Mouse (Mus musculus) stomach, embryonic 16.5 days (tissue): ENCODE results near the gene Ccdc97. TPM values are rescaled to one million over a fixed set of nuclear protein-coding genes. Genes with fewer than 3 reads are reported as not detected.
A peak's percentile ranks its signal among the peaks of the same experiment; 100 is the strongest.

ENCODE experiments used
- ATAC-seq: fragments of 200-750 bp; cut with Nextera tagmentation; 2 replicates; pipeline ENCODE4 v1.8.0; 2017; ENCODE audit warnings: moderate number of reproducible peaks, moderate TSS enrichment; ENCODE audit not compliant: insufficient read depth, low FRiP score
- H3K27ac ChIP-seq: fragments of 300-500 bp; sonication (generic); 2 replicates; pipeline ENCODE4 v1.5.1; 2014; ENCODE audit warnings: low read length
- H3K27me3 ChIP-seq: fragments of 300-500 bp; sonication (generic); 2 replicates; pipeline ENCODE4 v1.6.1; 2014; ENCODE audit warnings: low read length, control low read depth, mixed read lengths; ENCODE audit not compliant: control insufficient read depth, insufficient read depth
- H3K36me3 ChIP-seq: fragments of 300-500 bp; sonication (generic); 2 replicates; pipeline ENCODE4 v1.6.1; 2014; ENCODE audit warnings: low read length; ENCODE audit not compliant: control insufficient read depth, insufficient read depth
- H3K4me1 ChIP-seq: fragments of 300-500 bp; sonication (generic); 2 replicates; pipeline ENCODE4 v1.6.1; 2014; ENCODE audit warnings: low read length, control low read depth, mixed read lengths; ENCODE audit not compliant: control insufficient read depth, insufficient read depth
- H3K4me2 ChIP-seq: fragments of 300-500 bp; sonication (generic); 2 replicates; pipeline ENCODE4 v1.6.1; 2014; ENCODE audit warnings: low read depth, low read length, mixed read lengths
- H3K4me3 ChIP-seq: fragments of 300-500 bp; sonication (generic); replicated peaks from 2 replicates; pipeline ENCODE4 v1.5.1; 2014; ENCODE audit warnings: mild to moderate bottlenecking, low read length
- H3K9ac ChIP-seq: fragments of 300-500 bp; sonication (generic); 2 replicates; pipeline ENCODE4 v1.6.1; 2014; ENCODE audit warnings: low read length
- H3K9me3 ChIP-seq: fragments of 300-500 bp; sonication (generic); replicated peaks from 2 replicates; pipeline ENCODE4 v1.6.1; 2016; ENCODE audit warnings: low read length, control low read depth; ENCODE audit not compliant: control insufficient read depth
- WGBS: fragments of 180-500 bp; shearing (Covaris S2); extraction: QIAGEN DNeasy Blood & Tissue Kit; methylation state at CpG from one replicate; pipeline ENCODE4 v1.1.7; 2014; 5-methylcytosine and 5-hydroxymethylcytosine counted together
- polyA plus RNA-seq: library from polyadenylated mRNA; unstranded; fragments of >200 nt; fragmentation: Nextera tagmentation; extraction: Ambion mirVana; gene quantifications from 2 replicates; pipeline ENCODE4 v1.2.1, GENCODE M21; 2015

Gene Ccdc97
- 19.6 and 22.5 TPM in 2 replicates for polyA plus RNA-seq

DNA sequence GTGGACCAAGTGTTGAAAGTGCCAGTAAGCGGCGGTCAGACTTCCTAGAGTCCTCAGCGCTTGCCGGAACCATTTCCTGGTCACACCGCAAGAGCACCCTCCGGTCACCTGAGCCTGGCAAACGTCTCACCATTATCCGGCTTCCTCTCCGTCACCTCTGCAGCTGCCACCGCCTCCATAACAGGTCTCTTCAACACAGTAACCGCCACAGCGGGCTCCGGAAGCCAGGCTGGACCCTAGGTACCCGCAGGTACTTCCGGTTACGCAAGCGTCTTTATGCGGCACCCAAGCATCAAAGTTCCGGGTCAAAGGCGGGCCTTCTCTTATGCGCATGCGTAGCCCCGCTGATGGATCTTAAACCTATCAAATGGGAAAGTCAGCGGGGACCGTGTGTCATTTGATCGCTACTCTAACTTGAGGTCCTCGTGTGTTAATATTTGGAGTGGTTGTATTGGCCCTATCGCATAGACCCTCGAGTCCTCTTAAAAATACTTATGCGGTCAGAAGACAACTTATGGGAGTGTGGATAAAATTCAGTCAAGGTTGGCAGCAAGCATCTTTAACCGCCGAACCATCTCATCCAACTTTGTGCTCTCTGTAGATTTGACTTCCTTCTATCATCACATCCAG lies at the start of gene Ccdc97:
Gene Ccdc97 (minus strand): TSS at position 301 of the 630 bp plus-strand sequence.
- peak within 1 kb of the TSS; percentile 86 for H3K4me3 ChIP-seq
- H3K9me3 ChIP-seq, result no peaks in the 10 kb centered on the region
- peak; percentile 88 for ATAC-seq
- peak within 1 kb of the TSS; percentile 91 for H3K27ac ChIP-seq
- H3K4me2 ChIP-seq, result peak within 1 kb of the TSS; percentile 94
- 4% methylated on average over 32 of the region's 32 CpGs for WGBS
- H3K27me3 ChIP-seq, result no peaks in the 10 kb centered on the region
- H3K36me3 ChIP-seq, result peaks cover 34% of the 10 kb centered on the region
- H3K9ac ChIP-seq, result peak within 1 kb of the TSS; percentile 83
- peaks cover 13% of the 10 kb centered on the region for H3K4me1 ChIP-seq

DNA sequence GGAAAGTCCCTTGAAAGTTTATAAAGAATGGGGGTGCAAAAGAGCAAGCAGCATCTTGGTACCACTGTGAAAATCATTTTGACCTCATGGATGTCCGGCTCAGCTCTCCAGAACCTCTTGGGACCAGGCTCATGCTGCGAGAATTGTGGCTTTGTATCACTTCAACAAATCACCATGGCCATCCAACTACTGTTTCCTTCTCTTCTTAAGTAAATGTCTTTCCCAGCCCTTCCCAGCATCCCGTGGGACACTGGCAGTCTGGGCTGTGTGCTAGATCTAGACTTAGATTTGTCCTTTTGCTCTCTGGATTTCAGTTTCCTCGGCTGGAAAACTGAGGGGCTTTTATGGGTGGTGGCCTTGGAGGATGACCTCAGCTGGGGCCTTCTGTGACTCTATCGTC lies 49.3 kb upstream of the Ccdc97 start:
- Histone ChIP-seq H3K9ac (no peak overlapping the region), H3K27ac (no peak overlapping the region), H3K36me3 (peaks cover 17% of the 10 kb centered on the region), H3K4me3 (no peak overlapping the region), H3K4me2 (no peak overlapping the region), H3K27me3 (no peaks in the 10 kb centered on the region), H3K4me1 (no peaks in the 10 kb centered on the region), H3K9me3 (no peaks in the 10 kb centered on the region)
- 86% methylated on average over 5 of the region's 5 CpGs for WGBS
- no peak for ATAC-seq

DNA sequence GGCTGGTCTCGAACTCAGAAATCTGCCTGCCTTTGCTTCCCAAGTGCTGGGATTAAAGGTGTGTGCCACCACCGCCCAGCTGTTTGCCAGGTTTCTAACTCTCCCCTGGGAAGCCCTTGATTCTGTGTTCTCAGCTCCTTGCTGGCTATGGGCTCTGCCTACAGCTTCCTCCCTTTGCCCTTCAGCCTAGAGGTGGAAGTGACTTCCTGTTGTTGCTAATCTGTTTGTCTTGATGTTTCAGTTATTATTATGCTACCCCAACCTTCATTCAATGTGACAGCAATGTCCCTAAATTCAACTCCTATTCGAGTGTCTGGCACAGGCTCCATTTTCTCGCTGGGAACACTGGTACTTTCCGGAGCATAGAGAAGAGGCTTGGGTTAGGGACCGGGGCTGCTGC lies 47.2 kb upstream of the Ccdc97 start:
- H3K27ac ChIP-seq, result no peak overlapping the region
- peaks cover 15% of the 10 kb centered on the region for H3K36me3 ChIP-seq
- H3K9me3 ChIP-seq, result no peaks in the 10 kb centered on the region
- no peaks in the 10 kb centered on the region for H3K27me3 ChIP-seq
- no peak overlapping the region for H3K9ac ChIP-seq
- H3K4me1 ChIP-seq, result no peaks in the 10 kb centered on the region
- no peak overlapping the region for H3K4me2 ChIP-seq
- no peak for ATAC-seq
- WGBS, result 83% methylated on average over 6 of the region's 6 CpGs
- no peak overlapping the region for H3K4me3 ChIP-seq

DNA sequence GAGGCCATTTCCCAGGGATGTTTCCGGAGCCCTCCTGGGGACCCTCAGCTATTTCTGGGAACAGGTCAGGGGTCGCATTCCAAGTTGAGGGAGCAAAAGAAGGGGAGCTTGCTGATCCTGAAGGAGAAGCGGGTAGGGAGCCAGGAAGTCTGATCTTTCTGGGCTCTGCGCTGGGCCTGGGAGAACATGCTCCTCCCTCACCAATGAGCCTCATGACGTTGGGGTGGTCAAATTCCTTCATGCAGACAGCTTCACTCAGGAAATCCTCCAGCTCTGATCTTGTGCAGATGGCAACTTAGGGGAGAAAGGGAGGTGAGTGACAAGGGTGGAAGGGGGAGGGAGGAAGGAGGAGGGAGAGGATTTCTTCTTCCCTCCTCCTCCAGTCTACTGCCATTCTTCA lies 45.3 kb upstream of the Ccdc97 start:
- Histone ChIP-seq H3K4me1 (no peaks in the 10 kb centered on the region), H3K27ac (peak overlapping the region; percentile 36), H3K9me3 (no peaks in the 10 kb centered on the region), H3K4me2 (no peak overlapping the region), H3K4me3 (no peak overlapping the region), H3K27me3 (no peaks in the 10 kb centered on the region), H3K36me3 (peaks cover 9% of the 10 kb centered on the region), H3K9ac (no peak overlapping the region)
- WGBS, result 49% methylated on average over 5 of the region's 5 CpGs
- ATAC-seq, result 0 out of 2 replicates have a peak, but pooled peaks have one; percentile 32

DNA sequence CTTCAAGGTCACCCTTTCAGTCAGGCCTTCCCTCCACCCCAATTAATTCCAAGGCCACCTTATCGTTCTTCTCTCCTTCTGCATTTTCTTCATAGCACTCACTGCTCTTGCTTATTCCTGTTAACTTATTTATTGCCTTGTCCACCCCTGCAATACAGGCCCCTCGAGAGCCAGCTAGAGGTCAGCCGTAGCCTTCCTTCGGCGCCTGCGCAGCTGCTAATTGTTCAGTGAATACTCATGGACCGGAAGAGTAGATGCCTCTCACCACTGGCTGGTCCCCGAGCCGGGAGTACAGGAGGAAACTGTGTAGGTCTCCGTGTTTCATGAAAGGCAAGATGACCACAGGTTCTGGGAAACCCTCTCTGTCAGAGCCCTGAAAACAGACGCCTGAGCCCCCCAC lies 44.8 kb upstream of the Ccdc97 start:
- Histone ChIP-seq H3K9ac (no peak overlapping the region), H3K4me3 (no peak overlapping the region), H3K27ac (peak overlapping the region; percentile 36), H3K9me3 (no peaks in the 10 kb centered on the region), H3K4me2 (no peak overlapping the region), H3K27me3 (no peaks in the 10 kb centered on the region), H3K4me1 (no peaks in the 10 kb centered on the region), H3K36me3 (peaks cover 9% of the 10 kb centered on the region)
- 65% methylated on average over 11 of the region's 11 CpGs for WGBS
- ATAC-seq, result no peak

DNA sequence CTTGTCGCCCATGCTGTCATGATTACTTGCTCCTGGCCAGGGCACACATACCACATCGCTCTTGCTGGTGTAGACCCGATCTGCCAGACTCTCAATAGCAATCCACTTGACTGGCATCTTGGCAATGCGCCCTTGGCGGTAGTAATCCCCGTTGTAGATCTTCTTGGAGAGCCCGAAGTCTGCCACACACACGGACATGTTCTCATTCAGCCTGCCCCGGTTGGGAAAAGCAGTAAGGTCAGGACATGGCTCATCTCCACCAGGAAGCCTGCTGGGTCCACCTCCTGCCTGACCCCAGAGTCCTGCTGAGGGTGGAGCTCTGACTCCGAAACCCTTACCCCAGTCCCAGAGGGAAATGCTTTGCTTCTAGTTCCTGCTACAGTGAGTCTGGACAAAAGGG lies 42.5 kb upstream of the Ccdc97 start:
- Histone ChIP-seq H3K27ac (no peak overlapping the region), H3K4me3 (no peak overlapping the region), H3K36me3 (0 out of 2 replicates have a peak, but pooled peaks cover 2% of the 10 kb centered on the region), H3K9ac (no peak overlapping the region), H3K4me2 (no peak overlapping the region), H3K9me3 (no peaks in the 10 kb centered on the region), H3K27me3 (no peaks in the 10 kb centered on the region), H3K4me1 (no peaks in the 10 kb centered on the region)
- 74% methylated on average over 10 of the region's 10 CpGs for WGBS
- ATAC-seq, result no peak

DNA sequence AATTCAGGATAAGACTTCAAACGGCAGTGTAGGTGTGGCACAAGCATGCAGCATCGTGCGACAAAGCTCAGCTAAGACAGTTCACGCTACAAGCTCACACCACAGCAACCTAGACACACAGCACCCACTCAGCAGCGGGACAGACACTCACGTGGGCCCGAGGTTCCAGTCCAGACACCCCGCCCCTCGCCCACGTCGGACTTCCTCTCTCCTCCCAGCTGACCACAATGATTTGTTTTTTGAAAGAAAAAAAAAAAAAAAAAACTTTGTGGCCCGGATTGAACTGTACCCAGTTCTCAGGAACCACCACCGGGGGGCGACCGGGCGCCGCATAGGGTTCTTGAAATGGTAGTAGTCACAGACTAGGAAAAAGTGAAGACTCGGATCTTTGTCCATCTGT lies 37.1 kb upstream of the Ccdc97 start:
- H3K27me3 ChIP-seq, result no peaks in the 10 kb centered on the region
- H3K4me2 ChIP-seq, result peak overlapping the region; percentile 97
- peak overlapping the region; percentile 94 for H3K4me3 ChIP-seq
- peak overlapping the region; percentile 99 for H3K27ac ChIP-seq
- H3K4me1 ChIP-seq, result peaks cover 16% of the 10 kb centered on the region
- peak overlapping the region; percentile 72 for H3K9ac ChIP-seq
- no peaks in the 10 kb centered on the region for H3K9me3 ChIP-seq
- WGBS, result under 1% methylated on average over 18 of the region's 18 CpGs
- 0 out of 2 replicates have a peak, but pooled peaks cover under 1% of the 10 kb centered on the region for H3K36me3 ChIP-seq
- ATAC-seq, result peak; percentile 41

DNA sequence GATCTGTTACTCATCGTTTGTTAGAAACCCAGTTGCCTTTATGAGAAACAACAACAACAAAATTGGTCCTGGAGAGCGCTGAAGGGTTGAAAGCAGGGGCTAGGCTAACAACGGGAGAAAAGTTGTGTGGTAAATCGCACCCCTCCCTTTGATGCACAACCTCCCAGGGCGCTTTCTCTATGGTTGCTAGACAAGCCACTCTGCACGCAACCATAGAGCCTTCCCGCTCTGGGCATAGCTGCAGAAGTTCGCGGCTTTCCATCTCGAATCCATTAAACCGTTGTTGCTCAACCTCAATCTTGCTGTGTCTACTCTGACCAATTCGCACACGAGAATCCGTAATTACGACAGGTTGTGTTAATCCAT lies 36.6 kb upstream of the Ccdc97 start:
- ATAC-seq, result peak; percentile 33
- H3K27me3 ChIP-seq, result no peaks in the 10 kb centered on the region

DNA sequence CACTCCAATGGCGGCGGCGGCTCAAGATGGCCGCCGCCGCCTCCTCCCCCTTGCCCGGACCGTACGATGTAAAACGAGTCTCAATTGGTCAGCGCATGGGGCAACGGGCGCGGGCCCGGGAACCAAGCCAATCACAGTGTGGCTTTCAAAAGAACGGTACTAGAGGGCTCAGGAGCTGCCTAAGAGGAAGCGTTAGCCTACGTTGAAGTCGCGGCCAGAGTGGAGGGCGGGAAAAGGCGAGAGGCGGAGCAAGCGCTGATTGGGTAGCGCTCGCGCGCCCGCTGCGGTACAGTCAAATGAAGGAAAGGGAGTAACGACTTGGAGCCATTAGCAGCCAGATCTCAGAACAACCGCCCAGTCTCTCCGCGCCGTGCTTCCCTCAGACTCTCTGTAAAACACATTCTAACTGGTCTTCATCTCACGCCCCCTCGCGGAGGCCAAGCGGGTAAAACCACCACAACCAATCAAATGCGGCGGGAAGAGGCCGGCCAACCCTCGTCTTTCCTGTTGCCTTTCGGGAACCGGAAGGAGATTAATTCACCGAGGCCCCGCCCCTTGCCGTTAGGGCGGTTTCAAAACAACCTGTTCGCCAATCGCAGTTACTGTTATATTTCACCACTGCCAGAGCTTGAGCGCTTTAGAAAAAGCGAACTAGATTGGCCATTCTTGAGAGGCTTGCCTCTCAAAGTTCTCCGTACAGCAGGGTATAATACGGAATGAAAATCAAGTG lies 36.0 kb upstream of the Ccdc97 start, which contains the start of gene Hnrnpul1:
Gene Hnrnpul1 (minus strand): TSS at position 20 of the 730 bp plus-strand sequence.
- peak within 1 kb of the TSS; percentile 94 for H3K4me3 ChIP-seq
- H3K36me3 ChIP-seq, result 0 out of 2 replicates have a peak, but pooled peaks cover 5% of the 10 kb centered on the region
- H3K4me2 ChIP-seq, result peak within 1 kb of the TSS; percentile 97
- H3K9me3 ChIP-seq, result no peaks in the 10 kb centered on the region
- H3K27ac ChIP-seq, result peak within 1 kb of the TSS; percentile 99
- no peaks in the 10 kb centered on the region for H3K27me3 ChIP-seq
- H3K4me1 ChIP-seq, result peaks cover 16% of the 10 kb centered on the region
- peak within 1 kb of the TSS; percentile 98 for H3K9ac ChIP-seq
- peak; percentile 94 for ATAC-seq
- under 1% methylated on average over 55 of the region's 55 CpGs for WGBS

More for the DNA sequence above, 36.6 kb upstream of the Ccdc97 start:
- H3K4me3 ChIP-seq, result peak overlapping the region; percentile 94
- 0 out of 2 replicates have a peak, but pooled peaks cover 5% of the 10 kb centered on the region for H3K36me3 ChIP-seq
- H3K9me3 ChIP-seq, result no peaks in the 10 kb centered on the region
- H3K27ac ChIP-seq, result peak overlapping the region; percentile 99
- under 1% methylated on average over 15 of the region's 15 CpGs for WGBS
- peaks cover 16% of the 10 kb centered on the region for H3K4me1 ChIP-seq
- peak overlapping the region; percentile 72 for H3K9ac ChIP-seq
- peak overlapping the region; percentile 97 for H3K4me2 ChIP-seq
